ENCODE assay signal across 28 mouse cellular contexts in genomic region chr6:145110786-145111185, GRCm38 (mm10). TPM values are rescaled to one million over a fixed set of nuclear protein-coding genes. Genes with fewer than 3 reads are reported as not detected.
DNase-seq lines count a peak whose midpoint lies in the region; ATAC-seq and TF ChIP-seq lines count a peak whose summit lies in the region.
"Had no signal": no experiment of that assay in that cellular context is flagged by ENCODE, and none has a peak within 500 bp of the region (broad histone marks: within the 10 kb centered on the region; RNA-seq: fewer than 3 reads in every experiment).

No protein-coding gene starts in this region.

- peak; percentile 72 for ATAC-seq in Patski
- no peak for ATAC-seq in cerebellum, adult (ENCODE audit: insufficient number of reproducible peaks, low FRiP score, low TSS enrichment)
- ATAC-seq: activated CD4-positive, CD25-positive, alpha-beta regulatory T cell, adult 4 months; CD4-positive, CD25-positive, alpha-beta regulatory T cell, adult 4 months had no signal

- in situ Hi-C loops in Patski (cut with MboI; ENCODE audit: low pct_unique_long_range_greater_than_20kb) = no loop called here

- DNase-seq in 3134 (ENCODE audit: extremely low read depth, insufficient read length, low spot score) (peak; percentile 63), 3T3-L1 (ENCODE audit: low read depth, low spot score) (peak; percentile 79), NIH3T3 (ENCODE audit: low read depth) (peak; percentile 60), Patski (ENCODE audit: low read depth, low spot score) (no peak)
- DNase-seq in spleen, postnatal 36 days (ENCODE audit: low spot score in 2 of 2) = no peak
- DNase-seq in cerebellum, postnatal 10 days = no peak
- no peak for DNase-seq in adrenal gland, adult 18-20 months (ENCODE audit: low spot score in 2 of 2)
- DNase-seq: adrenal gland, adult 2 months; adrenal gland, adult 8-10 months; adrenal gland, postnatal 10 days; adrenal gland, postnatal 25 days; adrenal gland, postnatal 36 days; B cell, adult 2 months; cerebellum, adult 11 months; cerebellum, adult 11-12 months; cerebellum, adult 18-20 months; cerebellum, adult 2 months; cerebellum, adult 8-10 months; cerebellum, adult 9-10 months; cerebellum, adult 9-11 months; cerebellum, postnatal 14 days had no signal

- POLR2A ChIA-PET in Patski (lab: Charles Lee) = interaction anchor here (1.4 kb wide), 1 partner anchor 12 kb away, joined by 3 read pairs; no protein-coding TSS in a partner anchor

- CTCF ChIA-PET in Patski (lab: Charles Lee) = no interaction called here

- no peaks in the 10 kb centered on the region for H3K27me3 ChIP-seq in Patski
- H3K27me3 ChIP-seq: CH12.LX had no signal

- no peak for TF ChIP-seq CTCF in Patski (IDR thresholded peaks at IDR 0.05)

RNA-seq across cellular contexts. Expression of gene Lrmp, which starts 4.7 kb away (rescaled TPM):
- polyA plus RNA-seq in Patski (2021) = 0.04 TPM
- 1 to 10 TPM; 2.7 to 2.8 TPM for total RNA-seq in adrenal gland, adult 18-20 months (2021)
- polyA plus RNA-seq: C2C12 had no signal

RNA-seq across cellular contexts. Expression of gene Bcat1, which starts 34.8 kb away (rescaled TPM):
- polyA plus RNA-seq in Patski (2021) = 57.1 TPM
- total RNA-seq in adrenal gland, adult 18-20 months (2021) = 10 to 100 TPM; 20.2 to 36.8 TPM
- total RNA-seq: MEL had no signal
- polyA plus RNA-seq: G1E had no signal

Comparison
In these comparisons a context has a peak if more than half of its experiments do, and no peak if none do; other contexts are left out.
1. DNase-seq: peak in 3134 (single experiment), 3T3-L1 (single experiment) and NIH3T3 (single experiment); none in Patski (single experiment), spleen, postnatal 36 days (0 of 2), cerebellum, postnatal 10 days (0 of 2) and adrenal gland, adult 18-20 months (0 of 2).